Mouse (Mus musculus) left cerebral cortex, adult 8-10 months (tissue): ENCODE data around the gene Pex3. TPM values are rescaled to one million over a fixed set of nuclear protein-coding genes. Genes with fewer than 3 reads are reported as not detected.
"Not testable (repeated sequence)": the region's sequence is repeated elsewhere in the genome, so short reads cannot be mapped to it uniquely, and the experiment has no call there.

Experiments used
- DNase-seq, 2 experiments: peaks; one replicate each; pipeline ENCODE4 v3.0.0; 2022; ENCODE audit warnings: low spot score in 2 of 2
- total RNA-seq, 4 experiments: library from RNA; stranded (reverse); gene quantifications; 2 replicates each; pipeline ENCODE4 v1.2.4; 2022

Gene Pex3
- total RNA-seq, 4 experiments from 2014 or later = 26.6 to 34.2 (median 31.0) TPM

DNA sequence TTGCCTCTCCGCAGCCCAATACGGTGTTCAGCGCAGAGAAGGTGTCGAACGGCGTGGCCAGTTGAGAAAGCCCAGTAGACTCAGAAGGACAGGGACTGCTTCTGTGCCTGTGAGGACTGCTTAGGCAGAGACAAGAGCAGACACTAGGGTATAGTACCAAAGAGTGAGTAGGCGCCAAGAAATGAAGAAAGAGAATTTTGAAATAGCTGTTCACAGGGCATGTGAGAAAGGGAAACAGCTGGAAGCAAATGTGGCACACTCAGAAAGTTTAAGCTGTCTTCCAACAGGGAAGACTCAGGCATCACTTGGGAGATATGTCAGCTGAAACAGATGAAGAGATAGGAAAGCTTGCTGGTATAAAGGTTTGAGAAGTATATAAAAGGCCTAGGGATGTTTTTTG lies 16.2 kb downstream of the Pex3 start:
- DNase-seq = no peak

DNA sequence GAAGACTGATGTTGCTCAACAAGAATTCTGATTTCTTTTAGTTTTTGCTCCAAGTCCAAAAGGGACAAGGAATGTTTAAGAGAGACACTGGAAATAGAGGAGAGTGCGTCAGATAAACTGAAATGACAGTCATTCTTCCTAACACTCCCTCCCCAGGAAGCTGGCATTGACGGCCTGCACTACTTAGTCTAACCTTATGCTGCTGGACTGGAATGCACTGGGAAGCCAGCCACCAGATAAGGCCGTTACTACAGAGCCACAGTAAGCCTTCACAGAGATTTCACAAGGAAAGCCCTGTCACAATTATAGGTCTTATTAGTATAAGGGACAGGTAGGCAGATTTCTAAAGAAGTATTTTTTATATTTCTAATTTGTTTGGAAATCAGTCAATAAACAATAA lies 18.2 kb downstream of the Pex3 start:
- no peak for DNase-seq

DNA sequence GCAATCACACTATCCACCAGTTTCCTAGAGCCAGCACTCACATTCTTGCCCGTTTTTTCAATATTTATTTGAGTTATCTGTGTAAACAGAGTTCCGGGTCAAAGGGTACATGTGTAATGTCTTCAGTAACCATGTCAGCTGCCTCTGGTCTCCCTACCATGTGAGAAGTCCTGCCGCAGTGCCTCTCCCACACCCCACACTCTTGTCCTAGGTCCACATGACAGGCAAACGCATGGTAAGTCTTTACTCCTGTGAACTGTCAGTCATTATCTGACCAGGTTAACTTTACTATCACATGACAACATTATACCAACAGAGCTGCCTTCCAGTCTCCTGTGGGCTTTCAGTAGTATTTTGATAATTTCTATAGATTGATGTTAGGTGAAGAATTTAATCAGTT lies 24.8 kb downstream of the Pex3 start:
- no peak for DNase-seq

DNA sequence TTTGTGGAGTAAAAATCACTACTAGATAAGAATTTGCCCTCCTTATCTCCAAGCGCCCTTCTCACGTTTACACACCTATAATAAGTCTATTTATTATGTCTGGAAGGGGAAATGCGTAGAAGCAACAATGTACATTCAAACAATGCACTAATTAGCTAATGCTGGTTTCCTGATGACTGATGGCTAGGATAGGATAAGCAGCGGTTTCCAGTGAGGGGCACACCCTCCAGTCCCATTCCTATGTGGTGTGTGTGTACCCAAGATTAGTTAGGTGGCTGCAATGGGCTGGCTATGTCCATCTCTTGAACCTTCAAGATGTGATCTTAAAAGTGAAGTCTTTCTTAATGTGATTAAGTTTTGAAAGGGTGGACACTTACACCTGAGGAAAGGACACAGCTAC lies 31.1 kb downstream of the Pex3 start:
- no peak for DNase-seq

DNA sequence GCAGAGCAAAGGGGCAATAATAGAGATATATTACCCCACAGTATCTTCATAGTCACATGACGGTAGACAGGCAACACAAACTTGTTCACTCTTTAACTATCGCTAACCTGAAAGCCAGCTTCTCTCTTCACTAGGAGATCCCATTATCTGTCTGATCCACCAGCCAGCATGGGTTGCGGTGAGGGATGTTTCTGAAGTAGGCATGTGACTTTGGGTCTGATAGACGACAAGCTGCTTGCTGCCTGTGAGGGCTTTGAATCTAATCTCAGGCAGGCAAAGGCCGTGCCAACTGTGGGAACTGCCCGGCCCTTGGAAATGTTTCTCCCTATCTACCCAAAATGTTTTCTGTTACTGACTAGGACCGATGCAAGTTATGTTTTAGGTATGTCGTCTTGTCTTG lies 50.6 kb downstream of the Pex3 start:
- DNase-seq = no peak

DNA sequence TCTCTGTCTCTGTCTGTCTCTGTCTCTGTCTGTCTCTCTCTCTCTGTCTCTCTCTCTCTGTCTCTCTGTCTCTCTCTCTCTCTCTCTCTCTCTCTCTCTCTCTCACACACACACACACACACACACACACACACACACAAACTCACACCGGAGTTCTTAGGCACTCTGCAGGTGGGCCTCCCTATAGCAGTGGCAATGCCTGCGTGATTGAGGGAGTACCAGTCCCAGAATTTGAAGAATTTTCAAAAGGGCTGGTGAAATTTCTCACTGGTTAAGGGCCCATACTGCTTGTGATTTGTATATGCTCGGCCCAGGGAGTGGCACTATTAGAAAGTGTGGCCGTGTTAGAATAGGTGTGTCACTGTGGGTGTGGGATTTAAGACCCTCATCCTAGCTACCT lies 51.4 kb downstream of the Pex3 start:
- not testable (repeated sequence) for DNase-seq

DNA sequence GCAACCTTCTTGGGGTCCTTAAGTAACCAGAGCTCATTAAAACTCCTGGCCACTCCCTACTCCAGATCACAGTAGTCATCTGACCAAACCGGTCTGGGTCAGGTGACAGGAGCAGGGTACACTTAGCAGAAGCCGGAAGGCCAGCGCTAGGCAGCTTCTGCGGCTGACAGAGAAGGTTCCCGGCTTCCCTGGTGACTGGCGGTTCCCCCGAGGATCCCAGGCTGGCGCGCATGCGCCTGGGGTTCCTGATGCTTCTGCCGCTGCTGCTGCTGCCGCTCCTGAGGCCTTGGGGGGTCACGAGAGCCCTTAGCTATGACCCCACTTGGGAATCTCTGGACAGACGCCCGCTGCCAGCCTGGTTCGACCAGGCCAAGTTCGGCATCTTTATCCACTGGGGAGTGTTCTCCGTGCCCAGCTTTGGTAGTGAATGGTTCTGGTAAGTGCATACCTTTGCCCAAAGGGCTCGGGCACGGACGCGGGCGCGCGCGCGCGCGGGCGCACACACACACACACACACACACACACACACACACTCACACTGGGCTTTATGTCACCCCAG lies 51.9 kb downstream of the Pex3 start:
- peak; percentile 81 to 86 for DNase-seq

DNA sequence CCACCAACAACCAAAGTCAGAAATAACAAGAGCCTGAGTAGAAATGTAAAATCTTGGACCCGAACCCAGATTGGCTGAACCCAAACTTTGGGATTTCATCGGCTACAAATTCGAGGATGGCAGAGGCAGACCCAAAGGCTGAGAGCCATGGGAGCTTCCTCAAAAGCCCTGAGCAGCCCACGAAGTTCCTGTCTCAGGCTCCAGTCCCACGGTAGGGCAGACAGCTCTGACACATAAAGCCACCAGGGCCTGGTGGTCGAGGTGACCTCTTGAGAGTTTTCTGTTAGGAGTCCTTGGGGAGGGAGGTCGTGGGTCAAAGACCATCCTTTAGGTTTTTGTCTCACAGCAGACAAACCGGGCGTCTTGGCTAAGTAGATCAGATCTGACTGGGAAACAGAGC lies 52.5 kb downstream of the Pex3 start:
- no peak for DNase-seq

DNA sequence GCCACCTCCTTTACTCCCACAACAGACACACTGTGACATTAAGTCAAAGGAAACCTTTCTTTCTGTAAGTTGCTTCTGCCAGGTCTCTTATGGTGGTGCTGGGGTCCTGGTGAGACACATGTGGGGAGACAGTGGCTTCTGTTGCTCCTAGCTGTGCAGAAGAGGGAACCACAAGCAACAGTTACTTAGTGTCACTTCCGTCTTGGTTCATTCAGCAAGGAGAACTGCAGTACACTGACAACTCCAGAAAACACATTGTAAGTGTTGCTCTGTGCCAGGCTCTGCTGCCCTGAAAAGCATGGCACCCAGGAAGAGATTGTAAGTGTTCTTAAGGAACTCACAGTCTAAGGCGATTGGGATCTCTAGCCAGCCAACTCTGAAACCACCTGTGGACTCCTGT lies 53.6 kb downstream of the Pex3 start, which contains the start of gene Fuca2:
Fuca2 (plus strand) TSS at position 210 of the 400 bp plus-strand sequence.
- DNase-seq = no peak

DNA sequence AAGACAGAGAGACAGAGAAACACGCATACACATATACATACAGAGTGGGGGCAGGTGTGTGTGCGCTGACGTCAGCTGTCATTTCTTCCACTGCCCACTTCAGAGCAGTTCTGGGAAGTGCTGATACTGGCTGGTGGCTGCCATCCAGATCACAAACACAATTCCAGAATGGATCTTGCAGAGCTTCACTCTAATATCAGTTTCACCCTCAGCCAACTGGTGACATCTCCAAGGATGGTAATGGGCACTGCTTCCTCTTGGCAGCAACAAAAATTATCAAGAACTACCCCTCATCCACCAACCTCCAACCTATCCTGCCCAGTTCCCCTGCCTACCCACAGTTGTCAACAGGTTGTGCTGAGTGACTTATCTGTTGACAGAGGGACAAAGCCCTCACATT lies 56.6 kb downstream of the Pex3 start:
- DNase-seq = no peak

DNA sequence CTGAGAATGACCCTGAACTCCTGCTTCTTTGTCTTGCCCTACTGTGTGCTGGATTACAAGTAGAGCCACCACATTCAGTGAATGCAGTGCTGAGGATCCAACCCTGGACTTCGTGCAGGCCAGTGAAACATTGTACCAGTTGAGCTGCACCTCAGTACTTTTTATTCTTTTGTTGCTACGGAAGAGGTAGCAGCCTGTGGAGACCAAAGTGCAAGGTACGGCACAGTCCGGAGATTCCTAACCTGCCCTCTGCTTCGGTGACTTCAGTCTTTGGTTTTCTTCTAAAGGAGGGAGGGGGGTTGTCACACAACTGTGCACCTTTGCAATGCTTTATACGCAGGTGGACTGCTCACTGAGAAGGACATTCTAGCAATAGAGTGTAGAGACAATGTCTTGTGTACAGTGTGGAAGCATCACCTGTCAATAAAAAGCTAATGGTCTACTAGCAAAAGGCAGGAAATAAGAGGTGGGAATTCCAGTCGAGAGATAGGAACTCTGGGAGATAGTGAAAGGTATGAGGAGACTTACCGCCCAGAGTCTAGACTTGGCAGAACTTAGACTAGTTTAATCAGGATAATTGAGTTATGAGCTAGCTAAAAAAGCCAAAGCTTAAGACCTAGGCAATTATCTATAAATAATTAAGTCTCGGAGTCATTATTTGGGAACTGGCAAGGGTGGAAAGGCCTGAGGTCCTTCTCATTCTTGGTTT lies 58.8 kb downstream of the Pex3 start:
- DNase-seq = no peak

DNA sequence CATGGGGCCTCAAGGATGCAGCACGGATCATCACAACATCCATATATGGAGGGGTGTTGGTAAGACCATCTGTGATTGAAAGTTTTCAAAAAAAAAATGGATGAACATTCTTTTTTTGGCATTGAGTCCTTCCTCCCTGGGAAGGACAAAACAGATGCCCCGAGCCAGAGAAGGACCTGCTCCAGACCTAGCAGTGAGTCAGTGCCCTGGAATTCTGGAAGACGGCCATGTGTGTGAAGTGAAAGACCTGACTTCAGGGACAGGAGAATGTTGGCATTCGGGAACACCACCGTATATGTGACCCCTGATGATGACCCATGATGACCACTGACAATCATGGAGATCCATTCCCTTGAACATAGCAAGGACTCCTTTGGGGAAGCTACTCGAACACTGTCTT lies 63.3 kb downstream of the Pex3 start:
- no peak for DNase-seq

DNA sequence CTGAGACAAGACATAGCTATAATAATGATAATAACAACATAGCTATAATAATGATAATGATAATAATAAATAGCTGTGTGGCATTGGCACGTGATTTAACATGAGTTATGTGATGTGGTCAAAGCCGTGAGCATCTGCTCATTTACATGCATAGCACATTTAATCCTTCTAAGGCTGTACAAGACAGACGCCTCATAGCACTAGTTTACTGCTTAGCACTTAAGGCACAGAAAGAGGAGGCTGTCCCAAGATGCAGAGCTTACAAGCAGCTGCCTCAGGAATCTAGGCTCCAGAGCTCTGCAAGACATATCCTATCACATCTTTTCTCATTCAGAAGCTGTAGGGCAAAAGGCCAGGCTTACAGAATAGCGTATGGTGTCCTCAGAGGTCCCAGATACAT lies 67.0 kb downstream of the Pex3 start:
- DNase-seq = no peak

DNA sequence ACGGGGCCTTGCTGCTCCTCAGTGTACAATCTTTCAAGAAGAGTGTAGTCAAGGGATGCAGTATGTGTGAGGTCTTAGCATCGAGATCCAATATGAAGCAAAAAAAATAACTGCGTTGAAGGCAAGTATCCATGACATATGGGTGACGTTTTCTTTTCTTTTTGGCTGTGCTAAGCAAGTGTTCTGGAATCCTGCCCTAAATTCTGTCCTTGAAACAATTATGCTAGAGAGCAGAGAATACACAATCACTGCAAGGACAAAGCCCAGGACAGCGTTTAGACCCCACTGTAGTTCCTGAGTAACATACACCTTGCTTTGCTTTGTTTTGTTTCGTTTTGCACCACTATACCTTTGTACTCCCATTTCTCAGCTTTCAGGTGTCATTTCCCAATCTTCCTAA lies 73.6 kb downstream of the Pex3 start:
- DNase-seq = no peak

DNA sequence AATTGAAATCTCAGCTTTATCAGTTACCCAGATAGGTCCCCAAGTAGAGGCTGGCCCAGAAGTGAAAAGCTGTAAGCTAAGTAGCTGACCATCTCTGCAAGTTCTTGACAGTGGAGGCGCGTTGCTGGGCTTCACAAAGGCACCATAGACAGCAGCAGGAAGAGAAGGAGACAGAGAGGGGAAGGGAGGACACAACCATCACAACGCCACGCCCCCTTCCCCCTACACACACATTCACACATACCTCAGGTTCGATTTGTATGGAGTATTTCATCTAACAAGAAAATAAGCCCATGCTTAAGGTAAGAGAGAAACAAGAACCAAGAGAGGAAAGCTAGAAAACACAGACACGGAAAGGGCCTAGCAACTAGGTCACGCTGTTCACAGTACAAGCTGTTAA lies 77.8 kb downstream of the Pex3 start:
- DNase-seq = no peak

DNA sequence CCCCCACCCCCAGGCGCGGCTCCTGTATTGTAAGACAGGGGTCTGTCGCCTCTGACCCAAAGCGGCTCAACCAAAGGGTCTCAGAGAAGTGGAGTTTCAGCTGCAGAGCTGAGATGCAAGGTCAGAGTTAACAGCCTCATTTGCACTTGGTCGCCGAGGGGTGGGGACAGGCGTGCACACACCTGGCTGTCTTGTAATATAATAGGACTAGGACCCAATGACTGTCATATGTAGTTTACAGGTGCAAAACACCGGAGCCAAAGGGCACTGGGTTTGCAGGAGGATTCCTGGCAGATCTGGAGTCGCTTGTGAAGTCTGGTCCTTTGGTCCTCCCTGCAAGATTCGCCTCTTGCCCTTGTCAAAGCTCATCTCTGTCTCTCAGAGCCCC lies 78.4 kb downstream of the Pex3 start:
- no peak for DNase-seq

Other genes with a start within 250 kb of the Pex3 start
- 10 to 100 TPM; 23.1 to 26.1 (median 24.9) TPM for gene Phactr2, start 78.7 kb downstream of the Pex3 start, total RNA-seq
- gene Fuca2, start 53.6 kb downstream of the Pex3 start, total RNA-seq = 10 to 100 TPM; 44.0 to 49.2 (median 48.1) TPM
- 1 to 10 TPM; 9.2 to 9.8 (median 9.4) TPM for gene Adat2, start 248 bp downstream of the Pex3 start, total RNA-seq